Mouse (Mus musculus) 416B (cell line): ENCODE results near the gene Zfp27.

ENCODE experiments used
- DNase-seq: peaks from one replicate; pipeline ENCODE4 v3.0.0; 2011; ENCODE audit warnings: low read depth

Gene Zfp27

GRCm38 (mm10) chr7:29905966-29906681, at the start of gene Zfp27:
Gene Zfp27, minus strand, starts transcription at chr7:29906572.
- peak; percentile 95 for DNase-seq

- DNase-seq, result peak; percentile 83
Observed at GRCm38 (mm10) chr7:29954731-29955130, 48.4 kb upstream of the Zfp27 start.

- peak; percentile 92 for DNase-seq
Observed at GRCm38 (mm10) chr7:29953513-29954401, 47.4 kb upstream of the Zfp27 start, which contains the start of gene Zfp74. Gene Zfp74, minus strand, starts transcription at chr7:29954089.

- DNase-seq, result no peak
Observed at GRCm38 (mm10) chr7:29953086-29953485, 46.7 kb upstream of the Zfp27 start.

GRCm38 (mm10) chr7:29944201-29944600, 37.8 kb upstream of the Zfp27 start:
- no peak for DNase-seq

GRCm38 (mm10) chr7:29943720-29944119, 37.3 kb upstream of the Zfp27 start:
- no peak for DNase-seq

- DNase-seq, result no peak
Observed at GRCm38 (mm10) chr7:29942740-29943139, 36.4 kb upstream of the Zfp27 start.

- no peak for DNase-seq
Observed at GRCm38 (mm10) chr7:29941027-29941426, 34.7 kb upstream of the Zfp27 start.

GRCm38 (mm10) chr7:29938856-29939255, 32.5 kb upstream of the Zfp27 start:
- DNase-seq, result no peak

GRCm38 (mm10) chr7:29922780-29923179, 16.4 kb upstream of the Zfp27 start:
- no peak for DNase-seq

GRCm38 (mm10) chr7:29921439-29922093, 15.2 kb upstream of the Zfp27 start:
- no peak for DNase-seq

GRCm38 (mm10) chr7:29918062-29918453, 11.7 kb upstream of the Zfp27 start:
- no peak for DNase-seq

- DNase-seq, result no peak
Observed at GRCm38 (mm10) chr7:29917371-29918061, 11.1 kb upstream of the Zfp27 start.

- no peak for DNase-seq
Observed at GRCm38 (mm10) chr7:29912172-29912571, 5.8 kb upstream of the Zfp27 start.

GRCm38 (mm10) chr7:29910252-29910651, 3.9 kb upstream of the Zfp27 start:
- no peak for DNase-seq

- DNase-seq, result peak; percentile 87
Observed at GRCm38 (mm10) chr7:29908130-29908950, 2.0 kb upstream of the Zfp27 start, which contains the start of gene Zfp383. Gene Zfp383, plus strand, starts transcription at chr7:29908223.

GRCm38 (mm10) chr7:29907206-29907605, 834 bp upstream of the Zfp27 start:
- DNase-seq, result peak; percentile 31

- no peak for DNase-seq
Observed at GRCm38 (mm10) chr7:29906682-29907058, 298 bp upstream of the Zfp27 start.

GRCm38 (mm10) chr7:29904101-29904500, 2.3 kb downstream of the Zfp27 start:
- no peak for DNase-seq

GRCm38 (mm10) chr7:29898351-29898750, 8.0 kb downstream of the Zfp27 start:
- no peak for DNase-seq

- no peak for DNase-seq
Observed at GRCm38 (mm10) chr7:29892756-29893155, 13.6 kb downstream of the Zfp27 start.
